Mouse (Mus musculus) liver (tissue): ENCODE measurements at regions not wholly inside any gene's neighbourhood (a gene's known extent, or its start where the extent isn't known, plus 50 kb on each side); places are given as distances from the start of the nearest gene placed in this dataset.

Experiments
- DNase-seq: peaks from one replicate; pipeline ENCODE4 v3.0.0-alpha.2; 2020; ENCODE audit warnings: mixed read lengths

DNA sequence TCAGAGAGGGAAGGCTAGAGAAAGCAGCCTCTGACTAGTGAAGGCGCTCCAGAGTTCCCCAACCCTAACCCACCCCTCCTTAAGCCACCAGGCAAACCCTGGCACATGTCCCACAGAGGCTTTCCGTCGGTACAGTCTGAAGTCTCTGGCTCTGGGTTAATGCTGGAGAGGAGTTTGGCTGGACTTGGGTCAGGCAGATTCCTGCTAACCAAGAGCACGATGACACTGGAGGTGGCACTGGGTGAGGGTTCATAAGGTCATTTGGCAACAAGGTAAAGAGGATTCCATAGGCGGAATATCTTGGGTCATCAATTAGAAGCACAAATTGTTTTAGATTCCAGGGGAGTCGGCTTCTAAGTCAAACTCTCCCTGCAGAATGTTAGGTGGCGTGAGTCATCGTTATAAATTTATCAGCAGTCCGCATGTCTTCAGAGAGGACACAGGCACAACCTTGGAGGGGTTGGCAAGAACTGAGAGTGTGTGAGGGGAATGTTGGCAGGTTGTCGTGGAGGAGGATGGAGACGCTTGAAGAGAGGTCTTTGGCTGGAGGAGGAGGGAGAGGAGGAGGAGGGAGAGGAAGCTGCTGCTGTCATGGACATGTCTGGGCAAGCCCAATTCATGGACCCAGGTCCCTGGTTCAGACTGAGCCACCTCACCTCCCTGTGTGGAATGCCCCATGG is 138.4 kb downstream of the Utp6 start:
- no peak for DNase-seq

DNA sequence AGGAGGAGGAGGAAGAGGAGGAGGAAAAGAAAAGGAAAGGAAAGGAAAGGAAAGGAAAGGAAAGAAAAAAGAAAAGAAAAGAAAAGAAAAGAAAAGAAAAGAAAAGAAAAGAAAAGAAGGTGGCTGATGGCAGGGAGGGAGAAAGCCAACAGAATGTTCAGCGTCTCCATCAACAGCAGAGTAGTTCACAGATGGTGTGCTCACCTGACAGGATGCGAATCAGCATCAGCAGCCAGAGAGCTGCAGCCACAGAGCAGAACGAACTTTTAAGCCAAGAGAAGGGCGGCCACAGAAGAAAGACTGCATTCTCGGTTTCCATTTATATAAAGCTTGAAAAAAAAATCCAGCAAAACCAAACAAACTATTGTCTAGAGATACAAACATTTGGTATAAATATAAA is 140.2 kb downstream of the Utp6 start:
- no peak for DNase-seq

- no peak for DNase-seq
Observed at GRCm38 (mm10) chr11:79815156-79815555, 147.0 kb downstream of the Utp6 start.

- no peak for DNase-seq
Observed at GRCm38 (mm10) chr11:79806911-79807466, 155.2 kb downstream of the Utp6 start.

DNA sequence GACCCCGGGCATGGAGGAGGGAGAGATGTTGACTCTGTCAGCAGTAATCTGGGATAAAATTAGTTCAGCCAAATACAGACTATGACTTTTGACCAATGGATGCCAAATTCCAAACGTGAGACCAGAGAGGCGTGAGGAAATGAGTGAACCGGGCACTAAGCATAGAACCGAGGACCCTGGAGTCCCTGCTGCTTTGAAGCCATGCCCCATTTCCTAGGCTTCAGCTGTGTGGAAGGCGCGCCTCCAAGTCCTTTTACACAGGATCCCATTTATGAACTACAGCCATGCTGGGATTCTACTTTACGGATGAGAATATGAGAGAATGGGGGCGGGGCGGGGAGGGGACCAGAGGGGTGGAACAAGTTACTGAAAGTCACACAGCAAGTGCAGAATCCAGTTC is 155.8 kb downstream of the Utp6 start:
- no peak for DNase-seq

GRCm38 (mm10) chr11:79805981-79806415 is 156.2 kb downstream of the Utp6 start:
- DNase-seq = peak; percentile 28

GRCm38 (mm10) chr11:79803971-79804370 is 158.2 kb downstream of the Utp6 start:
- DNase-seq = no peak

DNA sequence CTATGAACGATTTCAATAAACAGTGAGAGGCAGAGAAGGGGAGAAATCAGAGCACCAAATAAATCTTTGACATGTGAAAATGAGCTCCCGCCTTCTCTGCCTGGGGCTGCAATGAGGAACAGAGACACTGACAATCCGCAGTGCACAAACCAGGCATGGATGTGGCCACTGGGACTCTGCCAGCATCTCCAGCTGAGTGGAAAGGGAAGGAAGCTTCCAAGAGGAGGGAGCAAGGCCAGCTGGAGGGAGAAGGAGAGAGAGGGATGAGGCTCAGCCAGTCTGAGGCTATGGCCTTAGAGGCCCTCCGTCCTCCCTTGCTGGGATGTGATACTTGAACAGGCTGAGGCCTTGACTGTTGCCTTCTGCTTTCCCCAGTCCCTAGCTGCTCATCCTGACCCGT is 159.2 kb downstream of the Utp6 start:
- no peak for DNase-seq

GRCm38 (mm10) chr11:79802566-79802965 is 159.6 kb downstream of the Utp6 start:
- DNase-seq = no peak

GRCm38 (mm10) chr11:79800256-79800655 is 161.9 kb downstream of the Utp6 start:
- no peak for DNase-seq

- no peak for DNase-seq
Observed at GRCm38 (mm10) chr11:79788251-79788741, 173.9 kb downstream of the Utp6 start.

DNA sequence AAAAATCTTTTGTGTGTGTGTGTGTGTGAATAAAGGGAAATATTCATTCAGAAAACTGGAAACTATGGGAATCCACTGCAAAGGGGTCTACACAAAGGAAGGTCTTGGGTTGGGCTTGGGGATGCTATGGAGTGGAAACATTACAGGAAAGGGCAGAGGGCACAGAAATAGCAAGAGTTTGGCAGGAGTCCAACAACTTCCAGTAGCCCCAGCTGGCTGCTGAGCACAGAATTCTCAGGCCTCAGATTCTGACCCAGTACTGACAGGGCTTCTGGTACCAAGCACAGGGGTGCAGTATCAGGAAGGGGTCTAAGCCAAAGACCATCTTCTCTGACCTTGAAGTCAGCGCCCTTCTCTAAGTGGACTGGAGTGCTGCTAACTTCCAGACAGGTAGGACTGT is 174.4 kb downstream of the Utp6 start:
- no peak for DNase-seq

DNA sequence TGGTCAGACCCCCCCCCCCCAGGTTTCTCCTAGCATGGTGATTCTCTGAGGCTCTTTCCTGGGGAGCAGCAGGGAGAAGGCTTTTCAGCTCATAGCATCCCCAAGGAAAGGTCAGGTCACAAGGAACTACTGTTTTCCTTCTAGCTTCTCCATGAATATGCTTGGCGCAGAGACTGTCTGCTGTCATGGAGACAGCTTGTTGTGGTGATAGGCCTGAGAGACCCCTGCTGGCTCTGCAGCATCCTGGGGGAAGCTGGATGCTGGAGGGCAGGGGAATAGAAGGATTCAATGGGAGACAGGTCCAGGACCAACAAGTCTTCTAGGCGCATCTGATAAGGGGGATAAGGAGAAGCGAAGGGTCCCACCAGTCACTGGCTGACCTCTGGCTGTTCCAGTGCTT is 178.1 kb downstream of the Utp6 start:
- no peak for DNase-seq

DNA sequence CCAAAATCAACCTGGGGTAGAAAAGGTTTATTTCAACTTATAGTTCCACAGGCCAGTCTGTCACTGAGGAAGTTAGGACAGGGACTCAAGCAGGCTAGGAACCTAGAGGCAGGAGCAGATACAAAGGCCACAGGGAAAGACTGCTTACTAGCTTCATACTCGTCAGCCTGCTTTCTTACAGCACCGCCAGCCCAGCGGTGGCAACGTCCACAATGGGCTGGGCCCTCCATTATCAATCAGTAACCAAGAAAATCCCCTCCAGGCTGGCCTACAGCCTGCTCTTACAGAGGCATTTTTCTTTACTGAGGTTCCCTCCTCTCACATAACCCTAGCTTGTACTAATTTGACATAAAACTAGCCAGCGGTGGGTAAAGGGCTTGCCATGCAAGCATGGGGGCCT is 180.2 kb downstream of the Utp6 start:
- no peak for DNase-seq

GRCm38 (mm10) chr11:79779756-79780155 is 182.4 kb downstream of the Utp6 start:
- no peak for DNase-seq

GRCm38 (mm10) chr11:79778522-79778921 is 183.7 kb downstream of the Utp6 start:
- DNase-seq = no peak

DNA sequence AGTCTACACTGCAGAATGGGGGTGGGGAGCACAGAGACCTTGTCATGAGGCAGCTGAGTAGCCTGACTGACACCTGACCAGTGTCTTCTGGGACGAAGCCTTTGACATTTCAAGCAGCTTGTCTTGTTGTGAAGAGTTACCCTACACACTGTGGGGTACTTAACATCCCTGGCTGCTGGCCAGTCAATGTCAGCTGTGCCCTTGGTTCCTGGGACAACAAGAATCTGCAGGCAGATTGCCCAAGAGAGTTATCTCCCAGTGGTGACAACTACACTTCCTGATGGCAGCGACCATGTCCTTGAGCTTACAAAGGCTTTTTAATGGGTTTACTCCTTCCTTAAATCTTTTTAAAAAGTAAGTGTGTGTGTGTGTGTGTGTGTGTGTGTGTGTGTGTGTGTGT is 184.2 kb downstream of the Utp6 start:
- no peak for DNase-seq

GRCm38 (mm10) chr11:79776577-79776976 is 185.6 kb downstream of the Rab11fip4 start:
- no peak for DNase-seq

GRCm38 (mm10) chr11:79773755-79774154 is 182.7 kb downstream of the Rab11fip4 start:
- DNase-seq = no peak

DNA sequence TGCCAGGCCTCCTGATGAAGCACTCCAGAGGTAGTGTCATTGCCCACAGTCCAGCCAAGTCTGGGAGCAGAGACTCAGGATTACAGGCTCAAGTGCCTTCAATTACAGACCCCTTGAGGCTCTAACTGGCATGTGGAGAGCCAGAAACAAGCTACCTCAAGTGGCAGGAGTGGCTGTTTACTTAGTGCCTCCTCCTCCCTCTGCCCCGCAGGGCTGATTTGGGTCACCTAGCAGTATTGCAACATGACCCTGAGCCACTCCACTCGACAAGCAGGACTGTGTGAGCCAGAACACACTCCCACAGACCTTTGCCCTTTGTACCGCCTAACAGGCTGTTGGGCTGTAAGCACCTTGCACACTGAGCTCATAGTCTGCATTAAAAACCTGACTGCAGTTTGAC is 180.4 kb downstream of the Rab11fip4 start:
- peak; percentile 55 for DNase-seq

- DNase-seq = no peak
Observed at GRCm38 (mm10) chr11:79767111-79767510, 176.1 kb downstream of the Rab11fip4 start.

- no peak for DNase-seq
Observed at GRCm38 (mm10) chr11:79766036-79766435, 175.0 kb downstream of the Rab11fip4 start.

- DNase-seq = no peak
Observed at GRCm38 (mm10) chr11:79765396-79765795, 174.4 kb downstream of the Rab11fip4 start.

DNA sequence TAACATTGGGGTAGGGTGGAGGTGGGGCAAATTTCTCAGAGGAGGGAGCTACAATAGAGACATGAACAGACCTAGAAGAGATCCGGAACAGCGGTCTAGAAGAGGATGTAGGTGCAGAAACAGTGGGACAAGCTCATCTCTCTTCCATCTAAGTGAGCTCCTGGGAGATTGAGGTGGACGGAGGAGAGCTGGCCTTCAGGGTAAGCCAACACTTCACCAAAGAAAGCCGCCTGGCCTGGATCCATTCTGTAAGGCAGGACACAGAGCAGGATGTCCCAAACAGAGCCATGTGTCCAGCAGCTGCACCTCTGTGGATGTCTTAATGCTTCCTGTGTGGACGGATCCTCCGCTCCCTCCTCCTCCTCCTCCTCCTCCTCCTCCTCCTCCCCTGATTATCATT is 173.0 kb downstream of the Rab11fip4 start:
- no peak for DNase-seq

GRCm38 (mm10) chr11:79762654-79763053 is 171.6 kb downstream of the Rab11fip4 start:
- DNase-seq = no peak
